Mouse (Mus musculus) thymus, postnatal 25 days (tissue): Measurements from ENCODE around the gene Pld1.

Experiments
- DNase-seq: peaks from one replicate; pipeline ENCODE4 v3.0.0; 2022

Gene Pld1

GRCm38 (mm10) chr3:27938381-27939323, at the start of gene Pld1:
Gene Pld1, plus strand, starts transcription at chr3:27938695.
- peak; percentile 5 for DNase-seq

DNA sequence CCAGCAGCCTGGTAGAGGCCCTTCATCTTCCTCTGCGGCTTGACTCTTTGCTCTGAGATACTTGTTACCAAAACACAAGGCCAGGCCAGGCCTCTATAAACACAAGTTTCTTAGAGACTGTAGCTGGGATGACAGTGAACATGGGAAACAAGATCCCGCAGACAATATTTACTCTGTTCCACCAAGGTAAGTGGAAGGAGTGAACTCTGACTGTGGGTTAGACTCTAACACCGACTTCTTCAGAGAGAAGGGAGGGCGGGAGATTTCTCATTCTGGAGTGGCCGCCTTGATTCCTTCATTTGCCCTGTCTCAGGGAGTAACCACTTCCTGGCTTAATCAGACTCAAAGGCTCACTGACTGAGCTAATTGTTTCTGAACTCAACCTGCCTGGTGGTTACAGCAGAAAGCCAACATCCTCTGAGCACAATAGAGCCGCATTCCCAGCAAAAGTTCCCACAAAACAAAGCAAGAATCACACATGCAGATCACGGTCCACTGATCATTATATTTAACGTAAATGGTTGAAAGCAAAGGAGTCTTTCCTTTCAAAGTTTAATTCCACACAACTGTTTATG, 42.1 kb upstream of the Pld1 start, which contains the start of gene Tmem212:
Gene Tmem212, minus strand, starts transcription at position 51 of the 575 bp plus-strand sequence.
- no peak for DNase-seq

DNA sequence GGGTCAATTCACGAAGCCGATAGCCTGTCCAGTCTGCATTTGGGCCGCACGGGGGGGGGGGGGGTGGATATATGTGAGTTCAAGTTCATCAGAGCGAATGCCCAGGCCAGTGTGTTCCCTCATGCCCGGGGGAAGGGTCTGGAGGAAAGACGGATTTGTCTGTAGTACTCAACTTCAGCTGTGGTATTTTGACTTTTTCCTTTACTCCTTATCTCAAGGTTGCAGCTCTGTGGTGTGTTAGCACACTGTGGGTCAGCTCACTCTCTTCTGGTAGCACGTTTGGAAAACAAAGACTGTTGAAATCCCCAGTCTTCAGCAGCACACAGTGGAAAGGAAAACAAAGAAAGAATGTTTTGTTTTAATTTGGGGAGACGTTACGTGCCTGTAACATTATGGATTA, 40.3 kb upstream of the Pld1 start:
- no peak for DNase-seq

DNA sequence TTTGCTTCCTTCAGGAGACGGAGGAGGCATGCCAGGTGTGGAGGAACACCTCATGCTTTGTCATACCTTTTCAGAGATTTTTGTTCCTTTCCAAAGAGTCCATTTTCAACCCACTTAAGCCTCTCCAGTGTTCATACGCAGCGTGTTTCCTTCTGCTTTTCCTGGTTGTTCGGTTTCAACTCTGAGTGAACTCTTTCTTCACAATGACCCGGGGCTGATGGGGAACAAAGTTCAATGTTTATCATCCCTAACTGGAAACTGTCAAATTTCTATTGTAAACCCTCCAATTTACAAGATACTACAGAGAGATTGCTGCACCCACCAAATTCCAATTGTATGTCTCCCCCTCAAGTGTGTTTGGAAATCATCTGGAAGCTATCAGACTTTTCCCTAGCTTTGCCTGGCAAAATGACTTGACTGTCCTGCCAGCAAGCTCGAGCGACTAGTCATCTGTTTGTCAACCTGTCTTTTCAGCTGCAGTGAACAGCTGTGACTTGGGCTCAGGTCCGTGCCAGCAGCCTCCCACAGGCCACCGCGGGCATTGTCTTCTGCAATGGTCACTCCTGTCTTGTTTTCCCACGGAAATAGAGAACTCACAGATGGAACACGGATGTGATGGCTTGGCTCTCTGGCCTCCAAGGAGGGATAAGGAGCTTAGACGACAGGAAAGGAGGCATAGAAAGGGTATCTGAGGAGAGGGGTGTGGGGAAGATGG, 39.3 kb upstream of the Pld1 start:
- no peak for DNase-seq

- peak; percentile 9 for DNase-seq
Measured at GRCm38 (mm10) chr3:27901846-27902245, 36.6 kb upstream of the Pld1 start.

- DNase-seq: no peak
Measured at GRCm38 (mm10) chr3:27904659-27905330, 33.7 kb upstream of the Pld1 start.

GRCm38 (mm10) chr3:27906647-27907209, 31.8 kb upstream of the Pld1 start:
- DNase-seq: no peak

DNA sequence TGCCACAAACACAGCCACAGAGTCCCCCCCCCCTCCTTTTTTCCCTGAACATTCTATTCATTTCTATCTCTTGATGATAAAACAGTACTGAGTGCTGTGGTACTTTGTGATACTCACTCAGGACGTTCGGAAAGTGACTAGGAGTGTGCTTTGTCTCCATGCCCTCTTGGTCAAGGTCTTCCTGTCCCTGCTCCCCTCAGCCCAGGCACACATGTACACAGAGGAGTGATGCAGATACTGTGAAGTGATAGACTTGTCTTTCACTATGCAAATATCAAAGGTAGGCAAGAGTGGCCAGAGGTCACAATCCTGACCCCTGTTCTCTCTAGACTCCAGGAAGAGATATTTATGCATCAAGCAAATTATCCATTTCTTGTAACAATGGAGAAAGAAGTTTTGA, 31.2 kb upstream of the Pld1 start:
- no peak for DNase-seq

- DNase-seq: no peak
Measured at GRCm38 (mm10) chr3:27908316-27908715, 30.2 kb upstream of the Pld1 start.

GRCm38 (mm10) chr3:27909016-27909415, 29.5 kb upstream of the Pld1 start:
- no peak for DNase-seq

DNA sequence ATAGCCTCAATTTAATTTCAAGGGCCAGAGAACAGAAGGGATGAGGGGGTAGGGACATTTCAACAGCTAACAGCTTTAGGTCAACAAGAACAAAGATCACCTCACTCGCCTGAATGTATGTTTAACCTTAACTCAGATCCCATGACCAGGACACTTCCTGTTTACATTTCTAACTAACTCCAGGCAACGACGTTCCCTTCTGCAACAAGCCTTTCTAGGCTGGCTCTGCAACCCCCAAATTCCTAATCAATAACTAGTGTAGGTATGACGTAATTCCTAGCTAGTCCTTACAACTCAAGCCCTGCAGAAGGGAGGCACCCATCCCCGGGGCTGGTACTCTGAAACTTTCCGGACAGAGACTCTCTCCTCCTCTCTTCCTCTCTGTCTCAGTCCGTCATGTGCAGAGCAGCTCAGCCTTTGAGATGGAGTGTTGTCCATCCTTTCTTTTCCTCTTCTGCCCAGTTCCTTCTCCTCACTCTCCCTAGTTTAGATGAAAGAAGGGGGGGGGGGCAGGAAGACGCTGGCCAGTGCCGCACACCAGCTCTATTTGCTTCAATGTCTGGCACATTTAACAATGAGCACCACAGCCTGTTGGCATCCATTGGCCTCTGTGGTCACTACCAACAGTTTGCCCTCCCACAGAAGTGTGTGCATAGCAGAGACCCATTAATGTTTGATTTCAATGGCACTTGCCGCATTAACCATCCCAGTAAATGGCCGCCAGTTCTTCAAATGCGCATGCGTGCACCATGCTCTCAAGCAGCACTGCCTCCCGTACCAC, 19.6 kb upstream of the Pld1 start:
- no peak for DNase-seq

DNA sequence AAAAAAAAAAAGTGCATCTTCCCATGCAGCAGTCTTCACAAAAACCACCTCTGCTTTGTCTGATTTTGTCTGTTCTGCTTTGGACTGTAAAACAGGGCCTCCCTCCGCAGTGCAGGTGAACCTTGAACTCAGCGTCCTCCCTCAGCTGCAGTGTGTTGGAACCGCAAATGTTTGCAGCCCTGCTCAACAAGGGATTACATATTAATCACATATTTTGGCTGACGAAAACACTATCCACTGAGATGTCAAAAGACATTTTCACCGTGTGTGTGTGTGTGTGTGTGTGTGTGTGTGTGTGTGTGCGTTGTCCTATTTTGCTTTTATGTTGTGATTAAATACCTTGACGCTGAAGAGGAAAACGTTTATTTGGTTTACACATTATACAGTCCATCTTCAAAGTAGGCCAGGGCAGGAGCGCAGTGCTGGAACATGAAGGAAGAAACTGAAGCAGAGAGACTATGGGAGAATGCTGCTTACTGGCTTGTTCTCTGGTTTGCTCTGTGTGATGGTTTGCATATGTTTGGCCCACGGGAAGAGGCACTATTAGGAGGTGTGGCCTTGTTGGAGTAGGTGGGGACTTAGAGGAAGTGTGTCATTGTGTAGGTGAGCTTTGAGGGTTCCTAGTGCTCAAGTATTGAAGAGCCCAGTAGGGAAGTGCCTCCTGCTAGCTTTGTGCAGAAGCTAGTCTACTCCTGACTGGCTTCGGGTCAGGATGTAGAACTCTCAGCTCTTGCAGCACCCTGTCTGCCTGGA, 17.1 kb upstream of the Pld1 start:
- DNase-seq: no peak

DNA sequence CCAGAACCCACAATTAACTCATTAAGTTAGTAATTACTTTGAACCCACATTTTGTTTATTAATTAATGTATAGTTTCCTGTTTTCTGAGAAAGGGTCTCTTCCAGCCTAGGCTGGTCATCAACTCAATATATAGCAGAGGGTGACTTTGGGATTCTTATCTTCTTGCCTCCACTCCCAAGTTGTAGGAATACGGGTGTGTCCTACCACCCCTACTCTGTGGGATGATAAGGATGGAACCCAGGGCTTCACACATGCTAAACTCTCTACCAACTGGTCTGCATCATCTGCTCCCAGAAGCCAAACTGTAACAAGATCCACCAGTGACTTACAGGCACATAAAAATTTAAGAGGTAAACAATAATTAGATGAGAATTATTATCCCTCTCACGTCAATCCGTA, 14.5 kb upstream of the Pld1 start:
- DNase-seq: no peak

- no peak for DNase-seq
Measured at GRCm38 (mm10) chr3:27929219-27929618, 9.3 kb upstream of the Pld1 start.

DNA sequence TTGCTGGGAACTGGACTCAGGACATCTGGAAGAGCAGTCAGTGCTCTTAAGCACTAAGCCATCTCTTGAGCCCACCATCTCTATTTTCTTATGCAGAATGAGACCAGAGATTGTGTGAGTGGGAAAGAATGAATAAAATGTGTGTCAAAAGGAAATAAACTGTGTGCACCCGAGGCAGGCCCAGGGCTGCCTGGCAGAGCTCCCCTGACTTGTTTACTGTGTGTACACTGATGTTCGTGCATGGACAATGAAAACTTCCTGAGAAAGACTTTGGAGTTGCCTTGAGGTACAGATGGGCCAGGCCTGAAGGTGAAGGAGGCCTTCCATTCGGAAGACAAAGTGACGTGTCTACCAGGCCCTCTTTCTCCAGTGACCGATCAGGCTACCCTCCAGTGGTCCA, 6.1 kb upstream of the Pld1 start:
- no peak for DNase-seq

DNA sequence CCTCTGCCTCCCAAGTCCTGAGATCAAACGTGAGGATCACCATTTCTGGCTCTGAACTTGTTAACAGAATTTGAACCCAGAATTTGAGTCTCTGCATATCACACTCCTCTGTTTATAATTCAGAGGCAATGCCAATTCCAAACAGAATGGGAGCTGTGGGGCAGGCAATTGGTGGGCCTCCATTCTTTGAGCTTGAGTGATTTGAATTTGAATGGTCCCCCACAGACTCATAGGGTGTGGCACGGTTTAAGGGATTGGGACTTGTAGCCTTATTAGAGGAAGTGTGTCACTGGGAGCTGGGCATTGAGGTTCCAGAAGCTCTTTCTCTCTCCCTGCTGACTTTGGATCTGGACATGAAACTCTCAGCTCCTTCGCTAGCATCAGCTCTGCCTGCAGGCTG, 2.9 kb upstream of the Pld1 start:
- DNase-seq: no peak

- no peak for DNase-seq
Measured at GRCm38 (mm10) chr3:27936731-27937130, 1.8 kb upstream of the Pld1 start.

- DNase-seq: no peak
Measured at GRCm38 (mm10) chr3:27937144-27938110, 1.1 kb upstream of the Pld1 start.

GRCm38 (mm10) chr3:27941634-27942033, 3.1 kb downstream of the Pld1 start:
- no peak for DNase-seq

DNA sequence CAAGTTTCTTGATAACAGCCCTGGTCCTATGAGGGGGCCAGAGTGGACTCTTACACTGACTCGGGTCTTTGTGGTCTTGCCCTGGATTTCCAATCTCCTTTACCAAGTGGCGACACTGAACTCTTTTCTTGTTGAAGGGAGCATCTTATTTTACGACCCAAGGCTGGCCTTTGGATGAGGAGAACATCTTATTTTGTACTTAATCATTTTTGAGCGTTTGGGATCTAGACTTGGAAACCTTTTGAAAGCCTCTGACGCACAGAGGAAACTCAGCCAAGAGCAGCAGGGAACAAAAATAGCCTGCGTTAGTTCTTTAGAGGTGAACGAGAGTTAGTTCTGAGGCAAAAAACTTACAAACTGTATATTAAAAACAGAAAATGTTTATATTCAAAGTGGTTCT, 4.5 kb downstream of the Pld1 start:
- DNase-seq: no peak
